ENCODE assay signal across 18 mouse cellular contexts in genomic region chr17:46251174-46251573, GRCm38 (mm10). TPM values are rescaled to one million over a fixed set of nuclear protein-coding genes. Genes with fewer than 3 reads are reported as not detected.
A peak's percentile ranks its signal among the peaks of the same experiment; 100 is the strongest.
DNase-seq lines count a peak whose midpoint lies in the region; ATAC-seq lines count a peak whose summit lies in the region.
"Had no signal": no experiment of that assay in that cellular context is flagged by ENCODE, and none has a peak within 500 bp of the region (broad histone marks: within the 10 kb centered on the region; RNA-seq: fewer than 3 reads in every experiment).

No protein-coding gene starts in this region.

- no peak overlapping the region for H3K27ac ChIP-seq in liver, embryonic 12.5 days
- H3K27ac ChIP-seq: forebrain, embryonic 15.5 days; heart, embryonic 10.5 days; limb, embryonic 15.5 days; midbrain, embryonic 12.5 days had no signal

- H3K36me3 ChIP-seq in liver, embryonic 12.5 days = peaks cover 39% of the 10 kb centered on the region
- peaks cover 6% of the 10 kb centered on the region for H3K36me3 ChIP-seq in splenic B cell, adult 2 months (ENCODE audit: control insufficient read depth, insufficient read depth, low read length, poor library complexity, severe bottlenecking)

- H3K4me1 ChIP-seq in liver, embryonic 12.5 days = peaks cover 49% of the 10 kb centered on the region

- no peak for ATAC-seq in CD4-positive, CD25-positive, alpha-beta regulatory T cell, adult 4 months
- ATAC-seq in liver, embryonic 12.5 days = no peak
- ATAC-seq: forebrain, embryonic 15.5 days had no signal

- H3K4me2 ChIP-seq in liver, embryonic 12.5 days = no peak overlapping the region
- H3K4me2 ChIP-seq: forebrain, embryonic 15.5 days; limb, embryonic 15.5 days; midbrain, embryonic 12.5 days had no signal

- peaks cover 29% of the 10 kb centered on the region for H3K27me3 ChIP-seq in liver, embryonic 12.5 days (replicated peaks)
- H3K27me3 ChIP-seq in splenic B cell, adult 2 months (ENCODE audit: control insufficient read depth, insufficient read depth, low read length, poor library complexity, severe bottlenecking) = no peaks in the 10 kb centered on the region

- H3K4me3 ChIP-seq in liver, embryonic 12.5 days = no peak overlapping the region
- H3K4me3 ChIP-seq: forebrain, embryonic 15.5 days; heart, embryonic 10.5 days; limb, embryonic 15.5 days; midbrain, embryonic 12.5 days had no signal

- H3K9me3 ChIP-seq in liver, embryonic 12.5 days (replicated peaks) = no peaks in the 10 kb centered on the region
- H3K9me3 ChIP-seq: forebrain, embryonic 15.5 days; heart, embryonic 10.5 days; limb, embryonic 15.5 days; midbrain, embryonic 12.5 days had no signal

- H3K9ac ChIP-seq in liver, embryonic 12.5 days = no peak overlapping the region
- H3K9ac ChIP-seq: forebrain, embryonic 15.5 days; limb, embryonic 15.5 days; midbrain, embryonic 12.5 days had no signal

- peak; percentile 59 for DNase-seq in CD4-positive, CD25-positive, alpha-beta regulatory T cell, adult 2 months (ENCODE audit: low read depth, low spot score)
- DNase-seq in liver = peak; percentile 21
- DNase-seq in ES-CJ7 (ENCODE audit: low read depth, low spot score) = peak; percentile 61
- DNase-seq in splenic B cell, adult 2 months (ENCODE audit: low read depth, low spot score) = peak; percentile 38
- DNase-seq in spleen, postnatal 14 days (ENCODE audit: low spot score in 2 of 2) = no peak
- no peak for DNase-seq in frontal cortex, postnatal 10 days (ENCODE audit: low spot score in 2 of 2)
- DNase-seq: embryo, embryonic 11 days; gastrocnemius, postnatal 14 days; heart, postnatal 36 days; kidney, adult 11 months; lung, postnatal 14 days; right cerebral cortex, postnatal 25 days had no signal

- WGBS in liver, embryonic 12.5 days (ENCODE audit: insufficient replicate concordance) = 74% methylated on average over 7 of the region's 7 CpGs

RNA-seq across cellular contexts. Expression of gene Lrrc73, which starts 2.2 kb away (rescaled TPM):
- under 1 TPM in 1 of 2 experiments, not detected in 1; 0.30 TPM for polyA plus RNA-seq in CD4-positive, CD25-positive, alpha-beta regulatory T cell, adult 4 months (2017; shearing (Covaris generic))
- 0.12 and 0.14 TPM in 2 replicates for polyA plus RNA-seq in liver, embryonic 12.5 days (2016; fragmentation: Nextera tagmentation; extraction: Ambion mirVana)

RNA-seq across cellular contexts. Expression of gene Yipf3, which starts 3.3 kb away (rescaled TPM):
- polyA plus RNA-seq in CD4-positive, CD25-positive, alpha-beta regulatory T cell, adult 4 months (2017; shearing (Covaris generic)) = 10 to 100 TPM; 43.4 to 51.9 TPM
- 43.4 and 45.8 TPM in 2 replicates for polyA plus RNA-seq in liver, embryonic 12.5 days (2016; fragmentation: Nextera tagmentation; extraction: Ambion mirVana)

RNA-seq across cellular contexts. Expression of gene Polr1c, which starts 3.3 kb away (rescaled TPM):
- polyA plus RNA-seq in CD4-positive, CD25-positive, alpha-beta regulatory T cell, adult 4 months (2017; shearing (Covaris generic)) = 100 to 1,000 TPM; 110 to 117 TPM
- polyA plus RNA-seq in liver, embryonic 12.5 days (2016; fragmentation: Nextera tagmentation; extraction: Ambion mirVana) = 53.9 and 56.3 TPM in 2 replicates

RNA-seq across cellular contexts. Expression of gene Tjap1, which starts 31.7 kb away (rescaled TPM):
- 10 to 100 TPM; 15.0 to 18.5 TPM for polyA plus RNA-seq in CD4-positive, CD25-positive, alpha-beta regulatory T cell, adult 4 months (2017; shearing (Covaris generic))
- polyA plus RNA-seq in liver, embryonic 12.5 days (2016; fragmentation: Nextera tagmentation; extraction: Ambion mirVana) = 17.4 and 18.9 TPM in 2 replicates

RNA-seq across cellular contexts. Expression of gene Dlk2, which starts 46.0 kb away (rescaled TPM):
- polyA plus RNA-seq in CD4-positive, CD25-positive, alpha-beta regulatory T cell, adult 4 months (2017; shearing (Covaris generic)) = not detected
- polyA plus RNA-seq in liver, embryonic 12.5 days (2016; fragmentation: Nextera tagmentation; extraction: Ambion mirVana) = not detected in 2 replicates

Comparison
In these comparisons a context has a peak if more than half of its experiments do, and no peak if none do; other contexts are left out.
1. DNase-seq: peak in CD4-positive, CD25-positive, alpha-beta regulatory T cell, adult 2 months (single experiment), liver (single experiment), ES-CJ7 (single experiment) and splenic B cell, adult 2 months (single experiment); none in spleen, postnatal 14 days (0 of 2) and frontal cortex, postnatal 10 days (0 of 2).